10 mouse cellular contexts compared by ENCODE assay signal in genomic region chr3:59262704-59263103, GRCm38 (mm10). TPM values are rescaled to one million over a fixed set of nuclear protein-coding genes. Genes with fewer than 3 reads are reported as not detected.
DNase-seq lines count a peak whose midpoint lies in the region; ATAC-seq lines count a peak whose summit lies in the region.
"Had no signal": no experiment of that assay in that cellular context is flagged by ENCODE, and none has a peak within 500 bp of the region (broad histone marks: within the 10 kb centered on the region; RNA-seq: fewer than 3 reads in every experiment).

P2ry12 (minus strand) TSS chr3:59262871.

- no peaks in the 10 kb centered on the region for H3K27me3 ChIP-seq in liver, embryonic 13.5 days
- H3K27me3 ChIP-seq in liver, embryonic 12.5 days (replicated peaks): no peaks in the 10 kb centered on the region
- no peaks in the 10 kb centered on the region for H3K27me3 ChIP-seq in hindbrain, embryonic 14.5 days (ENCODE audit: control insufficient read depth, insufficient read depth, low read length)
- no peaks in the 10 kb centered on the region for H3K27me3 ChIP-seq in midbrain, embryonic 13.5 days

- ATAC-seq in liver, embryonic 13.5 days (ENCODE audit: low read depth): no peak
- ATAC-seq in liver, embryonic 12.5 days: no peak
- peak; percentile 24; the same call in 1 of the 2 replicates for ATAC-seq in common myeloid progenitor, adult 5-6 weeks (replicated peaks; ENCODE audit: low read depth, poor library complexity, severe bottlenecking)
- 0 out of 2 replicates have a peak, but pooled peaks have one; percentile 40 for ATAC-seq in hindbrain, embryonic 14.5 days (ENCODE audit: low FRiP score)
- ATAC-seq in midbrain, embryonic 13.5 days: peak; percentile 57; the same call in 1 of the 2 replicates

- H3K9me3 ChIP-seq in liver, embryonic 13.5 days (replicated peaks): no peaks in the 10 kb centered on the region
- H3K9me3 ChIP-seq in liver, embryonic 12.5 days (replicated peaks): no peaks in the 10 kb centered on the region
- no peaks in the 10 kb centered on the region for H3K9me3 ChIP-seq in hindbrain, embryonic 14.5 days (ENCODE audit: control insufficient read depth, low read length)
- no peaks in the 10 kb centered on the region for H3K9me3 ChIP-seq in midbrain, embryonic 13.5 days

- no peak within 1 kb of the TSS for H3K4me3 ChIP-seq in liver, embryonic 13.5 days (replicated peaks)
- no peak within 1 kb of the TSS for H3K4me3 ChIP-seq in liver, embryonic 12.5 days
- H3K4me3 ChIP-seq in hindbrain, embryonic 14.5 days (replicated peaks; ENCODE audit: low read length): no peak within 1 kb of the TSS
- no peak within 1 kb of the TSS for H3K4me3 ChIP-seq in midbrain, embryonic 13.5 days (replicated peaks)
- H3K4me3 ChIP-seq: erythroblast, embryonic 14.5 days had no signal

- 72% methylated on average over 7 of the region's 7 CpGs for WGBS in liver, embryonic 13.5 days (ENCODE audit: insufficient replicate concordance)
- 73% methylated on average over 7 of the region's 7 CpGs for WGBS in liver, embryonic 12.5 days (ENCODE audit: insufficient replicate concordance)
- WGBS in hindbrain, embryonic 14.5 days: 8% methylated on average over 7 of the region's 7 CpGs
- 16% methylated on average over 7 of the region's 7 CpGs for WGBS in midbrain, embryonic 13.5 days

- H3K27ac ChIP-seq in liver, embryonic 13.5 days: 0 out of 2 replicates have a peak within 1 kb of the TSS, but pooled peaks have one; percentile 29
- H3K27ac ChIP-seq in liver, embryonic 12.5 days: no peak within 1 kb of the TSS
- no peak within 1 kb of the TSS for H3K27ac ChIP-seq in hindbrain, embryonic 14.5 days
- H3K27ac ChIP-seq in midbrain, embryonic 13.5 days: no peak within 1 kb of the TSS

- no peak within 1 kb of the TSS for H3K9ac ChIP-seq in liver, embryonic 13.5 days
- H3K9ac ChIP-seq in liver, embryonic 12.5 days: no peak within 1 kb of the TSS
- H3K9ac ChIP-seq in hindbrain, embryonic 14.5 days: no peak within 1 kb of the TSS
- no peak within 1 kb of the TSS for H3K9ac ChIP-seq in midbrain, embryonic 13.5 days (replicated peaks)

- H3K36me3 ChIP-seq in liver, embryonic 13.5 days: no peaks in the 10 kb centered on the region
- H3K36me3 ChIP-seq in liver, embryonic 12.5 days: no peaks in the 10 kb centered on the region
- H3K36me3 ChIP-seq in hindbrain, embryonic 14.5 days (replicated peaks; ENCODE audit: control insufficient read depth, insufficient read depth): no peaks in the 10 kb centered on the region
- H3K36me3 ChIP-seq in midbrain, embryonic 13.5 days: 0 out of 2 replicates have a peak, but pooled peaks cover 5% of the 10 kb centered on the region

- no peak for DNase-seq in liver, embryonic 13.5 days
- peak; percentile 40 for DNase-seq in hindbrain, embryonic 14.5 days (ENCODE audit: low spot score)
- no peak for DNase-seq in kidney, adult 8-10 months
- DNase-seq in adrenal gland, postnatal 4 days (ENCODE audit: low spot score in 2 of 2): no peak
- no peak for DNase-seq in lung, postnatal 14 days
- DNase-seq: lung, postnatal 36 days had no signal

- no peaks in the 10 kb centered on the region for H3K4me1 ChIP-seq in liver, embryonic 13.5 days (replicated peaks)
- no peaks in the 10 kb centered on the region for H3K4me1 ChIP-seq in liver, embryonic 12.5 days
- H3K4me1 ChIP-seq in hindbrain, embryonic 14.5 days (replicated peaks; ENCODE audit: control insufficient read depth, insufficient read depth, low read length): peaks cover 11% of the 10 kb centered on the region
- H3K4me1 ChIP-seq in midbrain, embryonic 13.5 days (replicated peaks): peaks cover 14% of the 10 kb centered on the region

- no peak within 1 kb of the TSS for H3K4me2 ChIP-seq in liver, embryonic 13.5 days
- H3K4me2 ChIP-seq in liver, embryonic 12.5 days: no peak within 1 kb of the TSS
- peak within 1 kb of the TSS; percentile 30 for H3K4me2 ChIP-seq in hindbrain, embryonic 14.5 days (replicated peaks)
- H3K4me2 ChIP-seq in midbrain, embryonic 13.5 days (replicated peaks): peak within 1 kb of the TSS; percentile 14; the same call in 1 of the 2 replicates

RNA-seq across cellular contexts. Expression of gene P2ry12, which starts in this region (rescaled TPM):
- 1.7 and 2.3 TPM in 2 replicates for polyA plus RNA-seq in liver, embryonic 13.5 days (2015; fragmentation: Nextera tagmentation; extraction: Ambion mirVana)
- polyA plus RNA-seq in liver, embryonic 12.5 days (2016; fragmentation: Nextera tagmentation; extraction: Ambion mirVana): 1.4 and 2.2 TPM in 2 replicates
- 0.15 TPM in 1 of 2 replicates, not detected in the other for total RNA-seq in common myeloid progenitor, adult 5-6 weeks (2017)
- polyA plus RNA-seq in hindbrain, embryonic 14.5 days (2014; fragmentation: Nextera tagmentation; extraction: Ambion mirVana): 10.0 and 10.1 TPM in 2 replicates
- polyA plus RNA-seq in midbrain, embryonic 13.5 days (2015; fragmentation: Nextera tagmentation; extraction: Ambion mirVana): 5.9 and 6.4 TPM in 2 replicates
- 1 to 10 TPM; 6.6 to 6.9 TPM for total RNA-seq in adrenal gland, postnatal 4 days (2021)
- polyA plus RNA-seq: erythroblast, embryonic 14.5 days had no signal

Comparison
In these comparisons a context has a peak if more than half of its experiments do, and no peak if none do; other contexts are left out.
1. Peak in ATAC-seq in common myeloid progenitor, adult 5-6 weeks; RNA of the gene not detected or under 1 TPM.
2. ATAC-seq: peak in hindbrain, embryonic 14.5 days (single experiment) and midbrain, embryonic 13.5 days (single experiment); none in liver, embryonic 13.5 days (single experiment) and liver, embryonic 12.5 days (single experiment).
3. H3K4me2 ChIP-seq: peak in hindbrain, embryonic 14.5 days (single experiment) and midbrain, embryonic 13.5 days (single experiment); none in liver, embryonic 13.5 days (single experiment) and liver, embryonic 12.5 days (single experiment).